Mouse (Mus musculus): Measurements from ENCODE around the gene Gm20924.
"Not testable (repeated sequence)": the region's sequence is repeated elsewhere in the genome, so short reads cannot be mapped to it uniquely, and the experiment has no call there.

The Gm20924 gene

GRCm38 (mm10) chrY:65207427-65207826, at the start of gene Gm20924:
Gene Gm20924, minus strand, starts transcription at chrY:65207527.
- not testable (repeated sequence) for DNase-seq
